Mouse (Mus musculus) ES-Bruce4 (cell line): ENCODE results near the gene 9130213A22Rik.

Experiments used
- CTCF ChIP-seq: IDR thresholded peaks from one replicate; pipeline ENCODE4 v1.8.1; 2011; ENCODE audit warnings: low read depth, low read length
- EP300 ChIP-seq: IDR thresholded peaks from 2 replicates; pipeline ENCODE4 v1.6.1; 2011; ENCODE audit warnings: low read depth, low read length; ENCODE audit not compliant: insufficient read depth
- POLR2A ChIP-seq: IDR thresholded peaks from one replicate; pipeline ENCODE4 v1.8.1; 2011; ENCODE audit warnings: low read length; ENCODE audit not compliant: insufficient read depth

DNA sequence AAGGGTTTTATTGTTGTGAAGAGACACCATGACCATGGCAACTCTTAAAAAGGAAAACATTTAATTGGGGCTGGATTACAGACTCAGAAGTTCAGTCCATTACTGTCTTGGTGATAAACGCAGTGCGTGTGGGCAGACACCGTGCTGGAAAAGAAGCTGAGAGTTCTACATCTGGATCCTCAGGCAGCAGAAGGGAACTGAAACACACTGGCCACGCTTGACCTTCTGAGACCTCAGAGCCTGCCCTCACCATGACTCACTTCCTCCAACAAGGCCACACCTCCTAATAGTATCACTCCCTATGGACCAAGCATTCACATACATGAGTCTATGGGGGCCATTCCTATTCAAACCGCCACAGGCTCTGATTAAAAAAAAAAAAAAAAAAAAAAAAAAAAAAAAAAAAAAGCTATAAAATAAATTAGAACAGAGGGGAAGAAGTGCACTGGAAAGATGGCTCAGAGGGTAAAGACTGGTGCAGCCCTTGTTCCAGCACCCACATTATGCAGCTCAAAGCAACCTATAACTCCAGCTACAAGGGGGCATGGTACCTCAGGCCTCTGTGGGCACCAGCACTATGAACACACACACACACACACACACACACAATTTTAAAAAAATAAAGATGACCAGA, 43.5 kb downstream of the 9130213A22Rik start:
- TF ChIP-seq CTCF (no peak), EP300 (no peak), POLR2A (no peak)
